Mouse (Mus musculus) heart, adult 2 months (tissue): Measurements from ENCODE around the gene Pnkd. TPM values are rescaled to one million over a fixed set of nuclear protein-coding genes. Genes with fewer than 3 reads are reported as not detected.
"Not testable (repeated sequence)": the region's sequence is repeated elsewhere in the genome, so short reads cannot be mapped to it uniquely, and the experiment has no call there.

Experiments
- DNase-seq, 2 experiments: peaks; one replicate each; pipeline ENCODE4 v3.0.0; 2021
- H3K27ac ChIP-seq: fragments of 200-600 bp; 2 replicates; pipeline ENCODE4 v1.8.1; 2022
- H3K27me3 ChIP-seq: fragments of 200-500 bp; 2 replicates; pipeline ENCODE4 v1.6.1; 2012; ENCODE audit warnings: mild to moderate bottlenecking, low read length, inconsistent platforms, mixed read lengths; ENCODE audit not compliant: control insufficient read depth, insufficient read depth
- H3K36me3 ChIP-seq: fragments of 200-500 bp; 2 replicates; pipeline ENCODE4 v1.6.1; 2012; ENCODE audit warnings: low read length, inconsistent platforms; ENCODE audit not compliant: control insufficient read depth, insufficient read depth
- H3K4me1 ChIP-seq: fragments of 200-500 bp; 2 replicates; pipeline ENCODE4 v1.6.1; 2011; ENCODE audit warnings: low read length; ENCODE audit not compliant: control insufficient read depth, insufficient read depth
- H3K4me3 ChIP-seq: fragments of 200-600 bp; 2 replicates; pipeline ENCODE4 v1.8.1; 2022
- H3K79me2 ChIP-seq: fragments of 200-500 bp; replicated peaks from 2 replicates; pipeline ENCODE4 v1.6.1; 2012; ENCODE audit warnings: mild to moderate bottlenecking, inconsistent platforms, low read length, moderate library complexity, mixed read lengths; ENCODE audit not compliant: control insufficient read depth, insufficient read depth
- H3K9ac ChIP-seq: fragments of 200-500 bp; 2 replicates; pipeline ENCODE4 v1.6.1; 2012; ENCODE audit warnings: low read depth, mild to moderate bottlenecking, control low read depth, inconsistent platforms, low read length, mixed read lengths
- CTCF ChIP-seq: fragments of 200-600 bp; IDR thresholded peaks from 2 replicates; pipeline ENCODE4 v1.8.1; 2022; ENCODE audit warnings: antibody characterized with exemption, mild to moderate bottlenecking, moderate library complexity
- EP300 ChIP-seq: fragments of 200-500 bp; IDR thresholded peaks from 2 replicates; pipeline ENCODE4 v1.6.1; 2011; ENCODE audit warnings: low read depth, low read length, control low read depth; ENCODE audit not compliant: insufficient read depth
- POLR2A ChIP-seq: fragments of 200-500 bp; IDR thresholded peaks from 2 replicates; pipeline ENCODE4 v1.6.1; 2011; ENCODE audit warnings: mild to moderate bottlenecking, low read depth, low read length, control low read depth; ENCODE audit not compliant: insufficient read depth
- WGBS: fragments of 180-500 bp; shearing (Covaris S2); methylation state at CpG from one replicate; pipeline ENCODE4 v1.1.7; 2018; 5-methylcytosine and 5-hydroxymethylcytosine counted together
- intact Hi-C: fragments of 180-260 bp; cut with DNase I; formaldehyde crosslinking; loops from one replicate; pipeline ENCODE4 v1.15.1; 2025
- polyA plus RNA-seq: library from polyadenylated mRNA; depleted of rRNA; stranded (reverse); fragments of >200 nt; gene quantifications from 2 replicates; pipeline ENCODE4 v1.2.3, GENCODE M21; 2012
- total RNA-seq, 2 experiments: library from RNA; stranded (reverse); gene quantifications; 2 replicates each; pipeline ENCODE4 v1.2.3; 2021

The Pnkd gene
- total and polyA plus RNA-seq, 3 experiments: 113 to 140 (median 126) TPM

DNA sequence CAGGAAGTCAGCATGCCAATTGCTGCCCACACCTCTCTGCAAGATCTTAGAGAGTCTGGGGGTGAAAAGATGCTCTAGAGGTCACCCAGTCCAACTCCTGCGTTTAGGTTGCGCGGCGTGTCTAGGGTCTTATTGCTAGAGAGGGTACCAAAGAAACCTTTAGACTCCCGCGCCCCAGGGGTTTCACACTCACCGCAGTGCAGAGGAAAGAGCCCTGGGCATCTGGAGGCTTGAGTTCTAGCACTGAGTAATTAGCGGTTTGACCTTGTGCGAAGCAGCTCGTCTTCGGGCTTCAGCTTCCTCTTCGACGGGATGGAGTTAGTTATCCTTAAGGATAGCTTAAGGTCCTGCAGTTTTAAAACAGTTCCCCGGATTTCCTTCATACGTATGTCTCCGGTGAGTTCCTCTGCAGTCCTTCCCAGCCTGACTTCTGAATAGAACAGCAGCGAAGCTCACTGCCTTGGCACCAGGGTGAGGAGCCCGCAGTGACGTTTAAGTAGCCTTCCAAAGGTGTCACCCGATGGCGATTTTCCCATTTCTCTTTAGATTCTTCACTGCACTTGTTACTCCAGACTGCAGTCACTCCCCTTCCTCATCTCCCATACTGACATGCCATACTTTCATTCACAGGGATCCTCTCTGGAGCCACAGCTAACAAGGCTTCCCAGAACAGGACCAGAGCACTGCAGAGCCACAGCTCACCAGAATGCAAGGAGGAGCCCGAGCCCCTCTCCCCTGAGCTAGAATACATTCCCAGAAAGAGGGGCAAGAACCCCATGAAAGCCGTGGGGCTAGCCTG, 681 bp downstream of the Pnkd start:
- TF ChIP-seq POLR2A (no peak), CTCF (no peak), EP300 (no peak)
- peaks cover 8% of the 10 kb centered on the region for H3K36me3 ChIP-seq
- peak overlapping the region; percentile 81 for H3K27ac ChIP-seq
- no peaks in the 10 kb centered on the region for H3K27me3 ChIP-seq
- WGBS: 4% methylated on average over 23 of the region's 23 CpGs
- H3K4me1 ChIP-seq: peaks cover 22% of the 10 kb centered on the region
- intact Hi-C loops: loop anchor here (1.0 to 5.0 kb wide), 4 partner anchors 19 to 222 kb away; partner anchors contain the start of genes Catip, Cnot9 and Tmbim1
- no peaks in the 10 kb centered on the region for H3K79me2 ChIP-seq
- peak overlapping the region; percentile 61 for H3K9ac ChIP-seq
- peak overlapping the region; percentile 83 for H3K4me3 ChIP-seq
- DNase-seq: no peak

DNA sequence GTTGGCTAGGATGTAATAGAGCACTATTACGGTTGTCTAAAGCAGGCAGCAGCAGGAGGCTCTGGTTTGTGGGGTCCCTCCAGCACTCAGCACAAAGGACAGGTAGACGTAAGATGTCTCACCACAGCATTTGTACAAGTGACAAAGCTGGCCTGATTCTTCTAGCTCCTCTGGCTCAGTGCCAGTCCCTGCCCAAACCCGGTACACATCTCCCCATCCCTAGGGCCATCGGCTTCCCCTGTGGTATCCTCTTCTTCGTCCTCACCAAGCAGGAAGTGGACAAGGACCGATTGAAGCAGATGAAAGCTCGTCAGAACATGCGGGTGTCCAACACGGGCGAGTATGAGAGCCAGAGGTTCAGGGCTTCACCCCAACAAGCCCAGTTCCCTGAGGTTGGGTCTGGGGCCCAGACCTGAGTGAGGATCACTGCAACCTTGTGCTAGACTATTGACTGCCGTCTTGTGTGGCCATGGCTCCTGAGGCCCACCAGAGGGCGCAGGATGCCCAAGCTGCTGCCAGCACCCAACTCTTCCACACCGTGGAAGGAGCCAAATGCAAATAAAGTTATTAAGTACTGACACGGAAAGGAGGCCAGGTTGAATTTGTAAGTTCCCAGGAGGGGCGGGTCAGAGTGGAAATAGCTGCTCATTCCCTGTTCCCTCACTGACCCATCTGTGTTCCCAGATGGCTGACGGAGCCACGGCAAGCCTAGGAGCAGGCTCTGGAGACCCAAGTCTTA, 2.3 kb downstream of the Pnkd start:
- not testable (repeated sequence) for H3K27ac ChIP-seq, H3K79me2 ChIP-seq, H3K27me3 ChIP-seq, H3K9ac ChIP-seq, H3K4me3 ChIP-seq
- intact Hi-C loops: loop anchor here (1.0 to 5.0 kb wide), 4 partner anchors 18 to 220 kb away; partner anchors contain the start of genes Catip, Cnot9 and Tmbim1
- peak; percentile 64 for TF ChIP-seq CTCF
- peak in 1 of 2 experiments; percentile 34 for DNase-seq
- Histone ChIP-seq H3K4me1 (peaks cover 29% of the 10 kb centered on the region), H3K36me3 (peaks cover 11% of the 10 kb centered on the region)
- 28% methylated on average over 16 of the region's 17 CpGs for WGBS

DNA sequence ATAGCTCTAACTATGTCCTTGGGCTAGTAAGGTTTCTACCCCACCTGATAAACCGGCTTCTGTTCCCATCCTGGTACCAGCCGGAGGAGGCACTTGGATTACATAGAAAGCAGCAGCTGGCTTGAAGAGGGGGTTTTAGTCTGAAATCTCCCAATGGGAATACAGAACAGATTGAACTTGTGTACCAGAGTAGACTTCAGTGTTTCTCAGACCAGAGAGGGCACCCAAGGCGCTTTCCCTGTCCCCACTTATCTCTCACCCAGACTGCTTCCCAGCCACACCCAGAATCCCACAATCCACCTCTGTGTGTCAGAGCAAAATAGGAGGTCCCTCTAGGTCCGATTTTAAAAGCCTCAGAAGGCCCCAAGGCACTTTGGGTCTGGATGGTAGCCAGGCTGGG, 3.6 kb downstream of the Pnkd start:
- Histone ChIP-seq H3K4me1 (peaks cover 29% of the 10 kb centered on the region), H3K27ac (no peak overlapping the region; the same call in 1 of the 2 replicates), H3K9ac (no peak overlapping the region), H3K27me3 (no peaks in the 10 kb centered on the region), H3K4me3 (no peak overlapping the region), H3K79me2 (no peaks in the 10 kb centered on the region), H3K36me3 (peaks cover 11% of the 10 kb centered on the region)
- 62% methylated on average over 4 of the region's 4 CpGs for WGBS
- no peak for TF ChIP-seq CTCF
- TF ChIP-seq EP300: no peak
- TF ChIP-seq POLR2A: no peak
- no peak for DNase-seq
- intact Hi-C loops: loop anchor here (5.0 kb wide), 1 partner anchor 219 kb away; the partner anchor contains the start of gene Cnot9

- peaks cover 11% of the 10 kb centered on the region for H3K36me3 ChIP-seq
- H3K79me2 ChIP-seq: no peaks in the 10 kb centered on the region
- WGBS: 29% methylated on average over 9 of the region's 9 CpGs
- no peak for DNase-seq
- no peaks in the 10 kb centered on the region for H3K27me3 ChIP-seq
- H3K27ac ChIP-seq: peak overlapping the region; percentile 15
- no peak overlapping the region for H3K9ac ChIP-seq
- peaks cover 34% of the 10 kb centered on the region for H3K4me1 ChIP-seq
- intact Hi-C loops: loop anchor here (5.0 kb wide), 1 partner anchor 218 kb away; the partner anchor contains the start of gene Cnot9
- no peak for TF ChIP-seq POLR2A
- TF ChIP-seq EP300: no peak
- no peak for TF ChIP-seq CTCF
- H3K4me3 ChIP-seq: no peak overlapping the region
Measured at GRCm38 (mm10) chr1:74289248-74289647, 4.5 kb downstream of the Pnkd start.

GRCm38 (mm10) chr1:74289740-74290139, 5.0 kb downstream of the Pnkd start:
- Histone ChIP-seq H3K27me3 (no peaks in the 10 kb centered on the region), H3K27ac (peak overlapping the region; percentile 15), H3K9ac (no peak overlapping the region), H3K36me3 (peaks cover 11% of the 10 kb centered on the region), H3K79me2 (no peaks in the 10 kb centered on the region), H3K4me3 (no peak overlapping the region), H3K4me1 (peaks cover 35% of the 10 kb centered on the region)
- 58% methylated on average over 2 of the region's 2 CpGs for WGBS
- no peak for TF ChIP-seq EP300
- no peak for TF ChIP-seq CTCF
- no peak for TF ChIP-seq POLR2A
- intact Hi-C loops: loop anchor here (5.0 kb wide), 1 partner anchor 218 kb away; the partner anchor contains the start of gene Cnot9
- DNase-seq: no peak

GRCm38 (mm10) chr1:74290141-74290540, 5.4 kb downstream of the Pnkd start:
- TF ChIP-seq EP300 (no peak), CTCF (no peak), POLR2A (no peak)
- DNase-seq: peak in 1 of 2 experiments; percentile 41
- WGBS: 54% methylated on average over 5 of the region's 5 CpGs
- Histone ChIP-seq H3K36me3 (peaks cover 15% of the 10 kb centered on the region), H3K4me3 (no peak overlapping the region), H3K27me3 (no peaks in the 10 kb centered on the region), H3K79me2 (no peaks in the 10 kb centered on the region), H3K4me1 (peaks cover 39% of the 10 kb centered on the region), H3K27ac (peak overlapping the region; percentile 15), H3K9ac (0 out of 2 replicates have a peak overlapping the region, but pooled peaks have one; percentile 3)
- intact Hi-C loops: no loop called here
